Mouse (Mus musculus): Measurements from ENCODE around the gene Hagh. TPM values are rescaled to one million over a fixed set of nuclear protein-coding genes. Genes with fewer than 3 reads are reported as not detected.

The Hagh gene
- polyA plus RNA-seq, 1 experiment from 2014 or later = 52.3 TPM

- H3K27ac ChIP-seq = no peak overlapping the region
- peak overlapping the region; percentile 87 for H3K4me3 ChIP-seq (replicated peaks)
- H3K9ac ChIP-seq = peak overlapping the region; percentile 68; the same call in 1 of the 2 replicates
- 65% methylated on average over 10 of the region's 10 CpGs for WGBS
- H3K4me2 ChIP-seq = peak overlapping the region; percentile 93
- peaks cover 19% of the 10 kb centered on the region for H3K4me1 ChIP-seq
- peaks cover 38% of the 10 kb centered on the region for H3K36me3 ChIP-seq
- no peaks in the 10 kb centered on the region for H3K9me3 ChIP-seq (replicated peaks)
- peaks cover 5% of the 10 kb centered on the region; the same call in 1 of the 2 replicates for H3K27me3 ChIP-seq
- ATAC-seq (replicated peaks; ENCODE audit: low FRiP score) = no peak
Measured at GRCm38 (mm10) chr17:24851381-24852125, 11.6 kb downstream of the Hagh start.

- 85% methylated on average over 3 of the region's 3 CpGs for WGBS
- Histone ChIP-seq H3K9me3 (replicated peaks) (no peaks in the 10 kb centered on the region), H3K4me3 (replicated peaks) (no peak overlapping the region), H3K4me2 (no peak overlapping the region), H3K4me1 (peaks cover 9% of the 10 kb centered on the region), H3K9ac (no peak overlapping the region), H3K36me3 (peaks cover 70% of the 10 kb centered on the region), H3K27ac (no peak overlapping the region), H3K27me3 (peaks cover 5% of the 10 kb centered on the region; the same call in 1 of the 2 replicates)
- no peak for ATAC-seq (replicated peaks; ENCODE audit: low FRiP score)
Measured at GRCm38 (mm10) chr17:24855838-24856464, 16.0 kb downstream of the Hagh start.

- Histone ChIP-seq H3K27me3 (peaks cover 2% of the 10 kb centered on the region; the same call in 1 of the 2 replicates), H3K4me3 (replicated peaks) (no peak overlapping the region), H3K27ac (no peak overlapping the region), H3K9ac (no peak overlapping the region), H3K4me1 (peaks cover 3% of the 10 kb centered on the region), H3K9me3 (replicated peaks) (no peaks in the 10 kb centered on the region), H3K4me2 (no peak overlapping the region), H3K36me3 (peaks cover 77% of the 10 kb centered on the region)
- ATAC-seq (replicated peaks; ENCODE audit: low FRiP score) = no peak
- WGBS = 90% methylated on average over 13 of the region's 13 CpGs
Measured at GRCm38 (mm10) chr17:24856589-24856988, 16.6 kb downstream of the Hagh start.

- no peak overlapping the region for H3K4me2 ChIP-seq
- WGBS = 84% methylated on average over 8 of the region's 8 CpGs
- H3K4me1 ChIP-seq = no peaks in the 10 kb centered on the region
- no peak overlapping the region for H3K27ac ChIP-seq
- no peak for ATAC-seq (replicated peaks; ENCODE audit: low FRiP score)
- H3K4me3 ChIP-seq (replicated peaks) = no peak overlapping the region
- no peaks in the 10 kb centered on the region for H3K9me3 ChIP-seq (replicated peaks)
- H3K36me3 ChIP-seq = peaks cover 86% of the 10 kb centered on the region
- H3K9ac ChIP-seq = no peak overlapping the region
- no peaks in the 10 kb centered on the region for H3K27me3 ChIP-seq
Measured at GRCm38 (mm10) chr17:24857831-24858470, 18.0 kb downstream of the Hagh start.

DNA sequence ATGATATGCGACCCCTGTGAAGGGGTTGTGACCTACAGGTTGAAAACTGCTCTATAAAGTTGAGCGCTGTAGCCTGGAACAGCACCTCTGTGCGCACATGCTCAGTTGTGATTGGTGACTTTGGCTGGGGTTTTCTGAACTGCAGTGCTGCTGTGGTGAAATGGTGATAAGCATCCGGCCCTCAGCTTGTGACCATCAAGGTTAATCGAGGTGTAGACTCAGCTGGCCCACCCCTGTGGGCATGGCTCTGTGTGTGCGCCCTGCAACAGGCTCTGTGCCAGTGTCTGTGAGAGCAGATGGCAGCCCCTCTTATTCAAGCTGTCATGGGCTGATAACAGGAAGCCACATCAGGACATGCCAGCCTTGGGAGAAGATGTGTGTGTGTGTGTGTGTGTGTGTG lies 19.0 kb downstream of the Hagh start:
- Histone ChIP-seq H3K27me3 (no peaks in the 10 kb centered on the region), H3K4me3 (replicated peaks) (no peak overlapping the region), H3K9me3 (replicated peaks) (no peaks in the 10 kb centered on the region), H3K4me2 (no peak overlapping the region), H3K27ac (no peak overlapping the region), H3K9ac (no peak overlapping the region), H3K4me1 (no peaks in the 10 kb centered on the region), H3K36me3 (peaks cover 85% of the 10 kb centered on the region)
- WGBS = 94% methylated on average over 6 of the region's 6 CpGs
- ATAC-seq (replicated peaks; ENCODE audit: low FRiP score) = 0 out of 2 replicates have a peak, but pooled peaks have one; percentile 66

- 89% methylated on average over 8 of the region's 8 CpGs for WGBS
- no peaks in the 10 kb centered on the region for H3K27me3 ChIP-seq
- ATAC-seq (replicated peaks; ENCODE audit: low FRiP score) = no peak
- H3K9ac ChIP-seq = no peak overlapping the region
- H3K36me3 ChIP-seq = peaks cover 84% of the 10 kb centered on the region
- no peak overlapping the region for H3K4me3 ChIP-seq (replicated peaks)
- H3K4me1 ChIP-seq = no peaks in the 10 kb centered on the region
- no peak overlapping the region for H3K27ac ChIP-seq
- H3K9me3 ChIP-seq (replicated peaks) = no peaks in the 10 kb centered on the region
- no peak overlapping the region for H3K4me2 ChIP-seq
Measured at GRCm38 (mm10) chr17:24860076-24860475, 20.1 kb downstream of the Hagh start.

GRCm38 (mm10) chr17:24861785-24862184 lies 21.8 kb downstream of the Hagh start:
- Histone ChIP-seq H3K27me3 (no peaks in the 10 kb centered on the region), H3K36me3 (peaks cover 78% of the 10 kb centered on the region), H3K27ac (no peak overlapping the region), H3K4me3 (replicated peaks) (no peak overlapping the region), H3K9me3 (replicated peaks) (no peaks in the 10 kb centered on the region), H3K4me2 (no peak overlapping the region), H3K9ac (no peak overlapping the region), H3K4me1 (no peaks in the 10 kb centered on the region)
- ATAC-seq (replicated peaks; ENCODE audit: low FRiP score) = no peak
- 98% methylated on average over 3 of the region's 3 CpGs for WGBS

GRCm38 (mm10) chr17:24865776-24866175 lies 25.8 kb downstream of the Hagh start, which contains the start of gene Igfals:
Gene Igfals, plus strand, starts transcription at chr17:24865997.
- Histone ChIP-seq H3K9ac (no peak within 1 kb of the TSS), H3K27ac (no peak within 1 kb of the TSS), H3K4me2 (no peak within 1 kb of the TSS), H3K36me3 (peaks cover 49% of the 10 kb centered on the region), H3K27me3 (no peaks in the 10 kb centered on the region), H3K9me3 (replicated peaks) (no peaks in the 10 kb centered on the region), H3K4me3 (replicated peaks) (no peak within 1 kb of the TSS), H3K4me1 (no peaks in the 10 kb centered on the region)
- 92% methylated on average over 8 of the region's 8 CpGs for WGBS
- no peak for ATAC-seq (replicated peaks; ENCODE audit: low FRiP score)

GRCm38 (mm10) chr17:24867914-24868313 lies 28.0 kb downstream of the Hagh start:
- Histone ChIP-seq H3K9me3 (replicated peaks) (no peaks in the 10 kb centered on the region), H3K4me3 (replicated peaks) (no peak overlapping the region), H3K9ac (no peak overlapping the region), H3K27ac (no peak overlapping the region), H3K27me3 (no peaks in the 10 kb centered on the region), H3K4me1 (no peaks in the 10 kb centered on the region), H3K4me2 (no peak overlapping the region), H3K36me3 (peaks cover 28% of the 10 kb centered on the region)
- 93% methylated on average over 10 of the region's 10 CpGs for WGBS
- ATAC-seq (replicated peaks; ENCODE audit: low FRiP score) = no peak

DNA sequence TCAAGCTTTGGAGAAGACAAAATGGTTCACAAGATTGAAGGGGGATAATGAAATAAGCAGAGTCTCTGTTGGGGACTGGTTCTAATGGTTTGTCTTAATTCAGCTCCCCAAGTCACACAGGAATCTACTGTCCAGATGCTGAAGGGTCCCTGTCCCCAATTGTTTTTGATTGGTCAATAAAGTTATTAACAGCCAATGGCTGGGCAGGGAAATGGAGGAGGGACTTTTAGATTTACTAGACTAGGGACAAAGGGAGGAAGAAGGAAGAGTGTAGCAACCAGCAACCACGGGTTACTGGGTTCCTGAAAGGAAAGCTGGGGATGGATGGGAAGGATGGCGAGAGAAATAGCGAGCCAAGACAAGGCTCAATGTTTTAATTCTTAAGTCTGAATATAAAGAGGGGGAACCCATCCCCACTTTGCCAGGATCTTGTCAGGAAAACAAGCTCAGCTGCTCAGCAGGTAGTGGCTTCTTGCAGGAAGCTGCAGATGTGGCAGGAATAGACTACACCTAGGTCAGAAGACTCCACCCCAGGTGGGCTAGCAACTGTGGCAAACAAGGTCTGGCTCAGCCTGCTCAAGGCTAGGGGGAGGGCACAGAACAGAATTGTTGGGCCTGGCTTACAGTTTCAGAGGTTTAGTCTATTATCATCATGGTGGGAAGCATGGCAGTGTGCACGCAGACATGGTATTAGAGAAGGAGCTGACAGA lies 33.9 kb downstream of the Hagh start:
- WGBS = 47% methylated on average over 4 of the region's 4 CpGs
- no peak overlapping the region for H3K27ac ChIP-seq

DNA sequence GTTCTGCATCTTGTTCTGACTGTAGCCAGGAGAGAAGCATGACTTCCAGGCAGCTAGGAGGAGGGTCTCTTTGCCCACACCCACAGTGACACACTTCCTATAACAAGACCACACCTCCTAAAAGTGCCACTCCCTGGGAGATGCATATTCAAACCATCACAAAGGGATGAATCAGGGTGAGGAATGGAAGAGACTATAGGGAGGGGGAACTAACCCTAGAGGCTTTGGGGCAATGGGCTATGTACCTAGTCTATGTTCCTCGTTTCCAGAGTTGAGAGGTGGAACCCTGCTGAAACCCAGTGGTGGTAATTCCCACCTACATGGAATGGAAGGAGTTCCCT lies 34.4 kb downstream of the Hagh start:
- 53% methylated on average over 1 of the region's 1 CpGs for WGBS
- no peaks in the 10 kb centered on the region for H3K36me3 ChIP-seq

More for the DNA sequence above, 33.9 kb downstream of the Hagh start:
- H3K4me3 ChIP-seq (replicated peaks) = no peak overlapping the region
- no peaks in the 10 kb centered on the region for H3K36me3 ChIP-seq
- no peak overlapping the region for H3K4me2 ChIP-seq
- no peak overlapping the region for H3K9ac ChIP-seq
- no peaks in the 10 kb centered on the region for H3K9me3 ChIP-seq (replicated peaks)
- ATAC-seq (replicated peaks; ENCODE audit: low FRiP score) = no peak
- H3K4me1 ChIP-seq = peaks cover 4% of the 10 kb centered on the region; the same call in 1 of the 2 replicates
- H3K27me3 ChIP-seq = no peaks in the 10 kb centered on the region

More for the DNA sequence above, 34.4 kb downstream of the Hagh start:
- Histone ChIP-seq H3K4me1 (peaks cover 4% of the 10 kb centered on the region; the same call in 1 of the 2 replicates), H3K9me3 (replicated peaks) (no peaks in the 10 kb centered on the region), H3K4me2 (no peak overlapping the region), H3K4me3 (replicated peaks) (no peak overlapping the region), H3K27me3 (no peaks in the 10 kb centered on the region), H3K27ac (no peak overlapping the region), H3K9ac (no peak overlapping the region)
- ATAC-seq (replicated peaks; ENCODE audit: low FRiP score) = no peak
